Mouse (Mus musculus): ENCODE results near the gene Maz.

Maz gene

DNA sequence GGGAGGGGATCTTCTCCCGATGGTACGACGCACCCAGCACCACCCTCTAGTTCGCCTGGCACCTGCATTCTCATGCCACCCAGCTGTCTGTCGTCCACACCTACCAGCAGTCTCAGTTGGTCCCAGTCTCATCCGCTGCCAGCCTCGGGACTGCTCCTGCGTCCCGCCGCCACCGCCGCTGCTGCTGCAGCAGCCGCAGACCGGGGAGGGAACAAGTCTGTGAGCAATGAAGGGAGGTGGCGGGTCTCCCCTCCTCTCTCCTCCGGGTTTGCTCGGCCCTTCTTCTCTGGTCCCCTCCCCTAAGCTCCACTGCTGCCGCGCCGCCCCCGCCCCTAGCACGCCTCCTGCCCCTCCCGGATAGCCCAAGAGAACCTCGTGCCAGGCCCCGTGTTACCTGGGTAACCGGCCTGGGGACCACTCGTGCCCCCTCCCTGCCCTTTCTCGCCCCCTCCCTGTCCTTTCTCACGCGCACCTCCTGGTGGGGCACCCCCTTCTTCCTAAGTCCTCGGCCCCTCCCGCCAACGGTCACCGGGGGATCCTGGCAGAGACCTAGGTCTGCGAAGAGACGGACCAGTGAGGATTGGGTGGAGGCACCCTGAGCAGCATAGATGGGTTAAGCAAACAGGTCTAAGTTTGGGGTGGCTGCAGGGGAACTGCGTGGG is 5.8 kb downstream of the Maz start, which contains the start of the genes Gm42742 and Prrt2:
Gene Gm42742, minus strand, starts transcription at position 197 of the 662 bp plus-strand sequence.
Gene Prrt2, minus strand, starts transcription at position 311 of the 662 bp plus-strand sequence.
- DNase-seq (ENCODE audit: low spot score) = no peak

DNA sequence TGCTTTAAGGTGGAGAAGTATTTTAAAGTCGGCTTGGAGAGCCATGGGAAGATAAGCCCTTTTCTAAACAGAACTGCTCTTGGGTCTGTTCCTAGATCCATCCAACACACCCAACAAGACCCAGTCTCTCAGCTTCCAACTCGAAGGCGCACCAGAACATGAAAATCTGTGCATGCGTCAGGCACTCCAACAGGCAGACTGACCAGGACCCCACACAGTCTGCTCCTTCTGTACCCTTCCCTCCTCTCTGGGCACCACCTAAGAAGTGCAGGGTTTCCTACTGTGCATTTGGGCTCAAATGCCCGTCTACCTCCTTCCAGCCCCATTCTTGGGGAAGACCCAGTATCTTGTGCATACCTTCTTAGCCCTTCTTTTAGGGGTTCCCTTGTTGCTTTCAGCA is 6.3 kb downstream of the Maz start:
- DNase-seq (ENCODE audit: low spot score) = no peak

DNA sequence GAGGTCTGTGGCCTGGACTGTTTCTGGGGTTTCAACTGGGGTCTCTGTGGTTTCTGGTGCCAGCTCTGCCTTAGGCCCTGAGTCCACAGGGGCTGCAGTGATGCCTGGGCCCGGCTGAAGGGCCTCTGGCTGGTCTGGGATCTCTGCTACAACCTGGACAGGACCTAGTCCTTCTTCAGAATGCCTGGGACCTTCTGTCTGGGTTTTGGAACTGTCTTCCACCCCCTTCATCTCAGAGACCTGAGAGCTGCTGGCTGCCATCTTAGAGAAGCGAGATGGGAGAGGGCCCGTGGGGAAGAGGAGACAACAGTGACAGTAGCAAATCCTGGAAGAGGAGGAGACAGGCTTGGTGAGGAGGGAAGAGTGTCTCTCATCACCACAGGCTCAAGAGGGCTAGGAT is 6.8 kb downstream of the Maz start:
- no peak for DNase-seq (ENCODE audit: low spot score)

DNA sequence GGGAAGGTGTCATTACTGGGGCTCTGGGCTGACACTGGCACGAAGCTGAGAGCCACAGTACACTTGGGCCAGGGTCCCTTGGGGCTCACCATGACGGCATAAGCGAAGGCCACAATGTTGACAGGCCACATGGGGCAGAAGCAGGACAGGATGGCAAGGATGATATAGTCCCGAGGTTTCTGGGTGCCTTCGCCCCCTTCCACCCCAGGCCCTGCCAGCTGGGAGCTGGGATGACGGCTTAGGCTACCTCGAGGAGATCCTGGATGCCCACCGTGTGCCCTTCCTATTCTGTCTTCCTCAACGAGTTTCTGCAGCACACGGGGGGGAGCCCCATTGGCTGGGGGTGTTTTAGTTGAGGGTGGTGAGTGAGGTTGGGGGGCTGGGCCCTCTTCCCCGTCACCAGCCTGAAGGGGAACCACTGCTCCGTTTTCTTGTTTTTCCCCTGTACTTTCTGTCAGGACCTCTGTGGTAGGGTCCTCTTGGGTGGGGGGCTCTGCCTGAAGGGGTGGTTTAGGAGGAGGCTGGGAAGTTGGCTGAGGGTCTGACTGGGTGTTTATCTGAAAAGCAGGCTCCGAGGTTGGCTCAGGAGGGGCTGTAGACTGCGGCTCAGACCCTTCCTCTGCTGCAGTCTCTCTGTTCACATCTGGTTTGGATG is 7.4 kb downstream of the Maz start:
- DNase-seq (ENCODE audit: low spot score) = no peak

DNA sequence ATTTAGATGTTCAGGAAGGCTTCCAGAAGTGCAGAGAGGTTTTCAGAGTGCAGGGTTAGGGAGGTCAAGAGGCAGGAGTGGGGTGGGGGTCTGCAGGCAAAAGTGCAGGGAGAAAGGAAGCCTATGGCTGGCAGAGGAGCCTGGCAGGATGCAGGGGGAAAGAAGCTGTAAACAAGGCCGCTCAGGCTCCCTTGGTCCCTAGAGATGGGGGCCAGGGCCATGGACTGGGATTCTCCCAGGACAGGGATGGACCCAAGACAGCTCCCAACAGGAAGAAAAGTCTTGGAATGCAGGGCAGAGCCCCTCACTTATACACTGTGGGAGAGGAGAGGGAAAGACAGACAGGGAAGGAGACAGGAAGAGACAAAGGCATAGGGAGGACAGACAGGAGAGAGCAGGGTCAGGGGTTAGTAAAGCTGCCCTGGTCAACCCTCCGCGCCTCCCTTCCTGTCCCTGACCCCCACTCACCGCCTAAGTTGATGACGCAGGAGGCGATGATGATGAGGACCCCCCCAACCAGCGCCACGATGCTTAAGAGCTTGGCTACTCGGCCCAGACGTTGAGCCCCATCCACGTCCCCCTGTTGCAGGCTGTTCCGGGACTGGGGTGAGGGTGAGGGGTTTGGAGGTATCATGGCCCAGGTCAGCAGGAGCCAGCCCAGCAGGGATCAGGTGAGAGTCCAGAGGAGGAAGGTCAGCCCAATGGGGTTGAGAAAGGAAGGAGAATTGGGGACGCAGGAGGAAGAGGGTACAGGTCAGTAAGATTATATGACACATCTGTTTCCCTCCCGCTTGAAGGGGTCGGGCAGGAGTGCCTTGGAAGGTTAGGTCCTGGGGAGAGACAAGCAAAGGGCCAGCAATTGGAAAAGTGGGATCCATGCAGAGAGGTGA is 8.2 kb downstream of the Maz start:
- DNase-seq (ENCODE audit: low spot score) = no peak

DNA sequence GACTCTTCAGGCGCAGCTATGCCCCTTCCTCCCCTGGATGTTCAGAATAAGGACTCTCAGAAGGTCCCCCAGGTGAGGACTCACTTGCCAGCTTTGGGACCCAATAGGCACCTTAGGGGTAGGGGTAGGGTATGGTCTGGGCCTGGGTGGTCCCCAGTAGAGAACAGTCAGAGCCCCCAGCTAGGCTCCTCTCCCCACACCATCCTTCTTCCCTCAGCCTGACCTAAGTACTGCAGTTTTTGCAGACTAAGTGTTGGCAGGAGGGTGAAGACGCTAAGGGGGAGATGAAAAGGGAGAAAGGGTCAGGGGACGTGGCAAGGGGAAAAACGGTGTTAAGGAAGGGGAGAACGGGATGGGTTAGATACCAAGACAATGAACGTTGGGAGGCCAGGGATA is 8.9 kb downstream of the Maz start:
- no peak for DNase-seq (ENCODE audit: low spot score)

DNA sequence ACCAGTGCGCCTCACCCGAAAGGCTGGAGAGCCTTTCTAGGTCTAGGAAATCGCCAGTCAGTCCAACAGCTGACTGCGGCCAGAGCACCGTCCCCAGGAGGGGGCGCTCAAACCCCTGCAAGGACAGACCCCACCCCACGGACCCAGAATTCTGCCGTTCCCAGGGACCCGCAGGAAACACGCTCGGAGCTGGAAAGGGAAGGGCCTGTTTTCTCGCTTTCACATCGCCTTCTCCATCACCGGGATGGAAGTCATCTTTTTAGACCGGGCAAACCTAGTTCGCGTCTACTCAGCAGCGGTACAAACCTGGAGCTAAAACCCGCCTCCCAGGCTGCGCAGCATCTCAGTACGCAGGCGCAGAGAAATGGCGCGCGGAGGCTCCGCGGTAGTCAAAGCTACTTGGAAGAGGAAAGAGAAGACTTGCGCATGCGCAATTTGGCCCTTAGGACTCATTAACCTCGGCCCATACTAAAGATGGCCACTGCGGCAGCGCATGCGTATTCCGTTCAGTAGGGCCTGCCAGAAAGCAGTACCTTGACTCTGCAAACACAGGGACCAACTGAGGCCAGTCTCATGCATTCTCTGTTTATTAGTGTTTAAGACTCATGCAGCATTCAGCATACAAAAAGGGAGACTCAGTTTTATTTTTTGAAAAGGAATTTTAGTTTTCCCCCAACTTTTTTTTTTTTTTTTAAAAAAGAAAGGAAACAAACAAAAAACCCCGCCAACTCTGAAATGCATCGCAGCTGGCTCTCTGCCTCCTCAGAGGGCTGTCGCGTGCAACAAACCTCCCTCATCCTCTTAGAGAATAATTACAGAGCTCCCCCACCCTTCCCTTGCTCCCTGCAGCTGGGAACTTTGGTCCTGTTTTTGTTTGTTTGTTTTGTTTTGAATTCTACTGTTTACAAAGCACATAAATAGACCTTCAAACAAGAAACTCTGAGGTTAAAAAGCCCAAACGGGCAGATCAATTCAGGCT is 9.6 kb downstream of the Maz start, which contains the start of gene Pagr1a:
Gene Pagr1a, minus strand, starts transcription at position 382 of the 979 bp plus-strand sequence.
- DNase-seq (ENCODE audit: low spot score) = peak; percentile 95

DNA sequence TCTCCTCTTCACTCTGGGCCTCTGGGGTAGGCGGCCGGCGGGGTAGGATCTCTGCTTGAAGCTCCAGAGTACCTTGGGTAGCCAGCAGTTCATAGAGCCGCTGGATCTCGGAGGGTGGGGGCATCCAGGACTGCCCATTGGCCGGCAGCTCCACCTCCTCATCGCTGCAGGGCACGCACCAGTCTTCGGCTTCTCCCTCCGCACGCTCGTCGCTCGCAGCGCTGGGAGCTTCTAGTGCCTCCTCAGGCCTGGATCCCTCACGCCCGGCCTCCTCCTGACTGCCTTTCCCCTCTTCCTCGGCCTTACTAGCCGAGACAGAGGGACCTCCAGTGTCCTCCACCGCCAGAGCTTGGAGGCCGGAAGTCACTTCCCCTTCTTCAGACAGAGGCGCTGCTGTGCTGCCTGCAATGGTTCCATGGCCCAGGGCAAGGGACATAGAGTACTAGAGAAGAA is 10.3 kb downstream of the Maz start:
- DNase-seq (ENCODE audit: low spot score) = no peak

DNA sequence TGATC is 10.6 kb downstream of the Maz start, which contains the start of gene Pagr1b:
Gene Pagr1b, minus strand, starts transcription at position 4 of the 5 bp plus-strand sequence.
- no peak for DNase-seq (ENCODE audit: low spot score)

DNA sequence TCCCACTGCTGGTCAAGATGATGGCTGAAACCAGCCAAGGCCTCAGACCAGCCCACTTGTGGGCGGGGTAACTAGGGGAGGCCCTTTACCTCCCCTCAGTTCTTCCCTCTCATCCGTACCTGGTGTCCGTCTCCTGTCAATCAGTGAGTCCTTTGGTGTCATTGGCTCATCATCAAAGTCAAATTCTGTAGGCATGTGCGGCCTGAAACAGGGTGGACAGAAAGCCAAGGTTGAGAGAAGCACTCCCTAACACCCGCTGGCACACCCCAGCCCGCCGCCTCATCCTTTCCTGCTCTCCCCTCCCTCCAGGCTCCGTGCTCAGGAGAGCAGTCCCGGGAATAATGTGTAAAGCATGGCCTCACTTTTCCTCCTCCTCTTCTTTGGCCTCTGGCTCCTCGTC is 10.8 kb downstream of the Maz start:
- DNase-seq (ENCODE audit: low spot score) = no peak

DNA sequence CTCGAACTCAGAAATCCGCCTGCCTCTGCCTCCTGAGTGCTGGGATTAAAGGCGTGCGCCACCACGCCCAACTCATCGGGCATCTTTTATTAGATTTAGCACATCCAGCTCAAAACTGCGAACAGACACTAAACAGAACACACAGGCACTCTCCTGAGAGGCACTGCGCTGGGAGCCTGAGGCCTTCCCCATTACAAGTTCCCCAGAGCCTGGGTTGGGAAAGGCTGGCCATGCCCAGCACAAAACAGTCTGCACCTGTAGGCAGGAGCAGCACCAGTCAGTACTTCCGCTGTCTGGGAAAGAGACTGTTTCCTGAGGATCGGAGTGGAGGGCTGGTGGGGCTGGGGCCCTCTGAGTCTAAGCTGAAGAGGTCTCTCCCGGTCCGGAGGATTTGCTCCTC is 11.8 kb downstream of the Maz start:
- no peak for DNase-seq (ENCODE audit: low spot score)

DNA sequence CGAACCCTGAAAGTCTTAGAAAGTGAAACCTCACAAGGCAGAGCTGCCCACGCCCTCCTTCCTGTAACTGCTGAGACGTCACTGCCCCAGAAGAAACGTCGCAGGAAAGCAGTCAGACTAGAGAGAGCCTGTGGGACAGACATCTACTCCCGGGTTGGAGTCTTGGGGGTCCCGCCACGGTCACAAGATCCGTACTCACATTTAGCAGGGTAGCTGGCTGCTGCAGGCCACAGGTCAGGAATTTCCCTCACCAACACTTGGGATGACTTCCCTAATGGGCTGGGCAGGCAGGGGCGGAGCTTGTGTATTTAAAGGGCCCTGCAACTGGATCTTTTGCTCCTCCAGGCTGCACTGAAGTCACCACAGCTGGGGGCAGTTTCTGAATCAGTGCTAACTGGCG is 12.5 kb downstream of the Maz start, which contains the start of gene Mvp:
Gene Mvp, minus strand, starts transcription at position 302 of the 400 bp plus-strand sequence.
- DNase-seq (ENCODE audit: low spot score) = no peak

DNA sequence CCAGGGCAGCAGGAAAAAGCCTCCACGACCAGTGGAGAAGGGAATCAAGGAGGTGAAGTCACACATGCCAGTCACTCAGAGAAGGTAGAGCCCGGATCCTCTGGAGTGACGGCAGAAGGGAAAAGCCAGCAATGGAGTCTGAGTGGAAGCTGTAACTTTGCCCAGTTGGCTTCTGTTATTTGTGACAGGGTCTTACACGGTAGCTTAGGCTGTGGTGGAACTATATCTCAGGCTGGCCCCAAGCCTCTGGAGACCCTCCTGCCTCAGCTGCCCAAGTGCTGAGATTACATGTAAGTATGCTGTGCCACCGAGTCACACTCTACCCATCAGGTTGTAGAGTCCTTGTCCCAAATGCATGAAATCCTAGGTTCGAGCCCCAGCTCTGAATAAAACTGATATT is 13.5 kb downstream of the Maz start:
- DNase-seq (ENCODE audit: low spot score) = no peak

DNA sequence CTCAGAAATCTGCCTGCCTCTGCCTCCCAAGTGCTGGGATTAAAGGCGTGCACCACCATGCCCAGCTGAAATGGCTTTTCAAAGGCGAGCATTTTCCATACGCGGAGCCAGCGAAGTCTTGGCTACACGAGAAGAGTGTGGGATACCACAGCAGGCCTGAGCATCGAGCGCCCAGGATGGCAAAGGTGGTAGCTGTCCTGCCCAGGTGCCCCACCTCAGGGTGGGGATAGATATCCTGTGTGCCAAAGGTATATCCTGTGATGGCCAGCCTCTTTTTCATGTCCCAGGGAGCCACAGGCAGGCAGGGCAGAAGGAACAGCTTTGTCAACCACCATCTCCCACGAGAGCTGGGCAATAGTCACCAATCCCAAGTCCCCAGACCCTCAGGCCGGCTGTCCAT is 14.0 kb downstream of the Maz start:
- no peak for DNase-seq (ENCODE audit: low spot score)

DNA sequence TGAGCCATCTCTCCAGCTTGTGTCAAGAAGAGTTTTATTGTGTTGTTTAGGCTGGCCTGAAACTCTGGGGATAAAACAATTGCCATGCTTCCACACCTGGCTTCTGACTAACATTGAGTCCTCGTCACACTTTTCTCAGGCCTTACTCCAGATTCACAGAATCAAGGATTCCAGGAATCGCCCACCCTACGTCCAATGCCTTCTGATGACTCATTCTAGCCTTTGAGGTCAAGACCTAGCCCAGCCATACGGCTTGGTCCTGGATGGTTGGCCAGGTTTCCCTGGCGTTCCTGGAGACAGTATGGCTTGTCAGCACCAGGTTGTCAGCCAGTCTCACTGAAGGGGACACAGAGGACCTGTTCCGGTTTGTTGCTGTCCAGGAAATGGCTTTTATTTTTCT is 14.5 kb downstream of the Maz start:
- DNase-seq (ENCODE audit: low spot score) = no peak

DNA sequence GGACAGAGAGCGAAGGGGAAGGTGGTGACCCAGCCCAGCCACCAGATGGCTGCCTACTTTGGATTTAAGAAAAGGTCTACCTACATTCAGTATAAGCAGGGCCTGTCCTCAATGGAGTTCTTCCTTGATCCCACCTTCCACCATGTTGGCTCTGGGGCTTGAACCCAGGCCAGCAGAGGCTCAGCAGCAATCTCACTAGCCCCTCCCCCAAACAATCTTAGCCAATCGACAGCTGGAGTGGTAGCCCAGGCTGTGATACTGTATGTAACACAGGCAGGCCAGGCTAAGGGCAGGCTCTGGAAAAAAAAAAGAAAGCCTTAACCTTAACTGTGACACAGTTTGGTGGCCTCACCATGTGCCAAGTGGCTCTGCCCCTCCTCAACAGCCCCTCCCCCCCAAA is 15.1 kb downstream of the Maz start:
- no peak for DNase-seq (ENCODE audit: low spot score)

DNA sequence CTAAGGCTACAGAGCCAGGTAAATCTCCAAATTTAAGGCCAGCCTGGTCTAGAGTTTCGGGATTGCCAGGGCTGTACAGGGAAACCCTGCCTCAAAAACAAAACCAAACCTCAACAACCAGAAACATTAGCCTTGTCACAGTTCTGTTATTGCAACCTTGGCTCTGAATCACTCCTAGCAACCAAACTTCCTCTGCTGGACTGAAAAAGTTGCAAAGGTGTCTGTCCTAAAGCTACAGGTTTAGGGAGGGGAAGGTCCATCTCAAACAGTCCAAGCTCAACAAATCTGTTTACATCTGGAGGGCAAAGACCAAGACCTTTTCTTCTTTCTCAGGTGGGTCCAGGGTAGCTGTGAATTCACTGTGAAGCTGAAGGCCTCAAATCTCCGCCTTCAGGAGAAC is 15.8 kb downstream of the Maz start:
- DNase-seq (ENCODE audit: low spot score) = no peak

DNA sequence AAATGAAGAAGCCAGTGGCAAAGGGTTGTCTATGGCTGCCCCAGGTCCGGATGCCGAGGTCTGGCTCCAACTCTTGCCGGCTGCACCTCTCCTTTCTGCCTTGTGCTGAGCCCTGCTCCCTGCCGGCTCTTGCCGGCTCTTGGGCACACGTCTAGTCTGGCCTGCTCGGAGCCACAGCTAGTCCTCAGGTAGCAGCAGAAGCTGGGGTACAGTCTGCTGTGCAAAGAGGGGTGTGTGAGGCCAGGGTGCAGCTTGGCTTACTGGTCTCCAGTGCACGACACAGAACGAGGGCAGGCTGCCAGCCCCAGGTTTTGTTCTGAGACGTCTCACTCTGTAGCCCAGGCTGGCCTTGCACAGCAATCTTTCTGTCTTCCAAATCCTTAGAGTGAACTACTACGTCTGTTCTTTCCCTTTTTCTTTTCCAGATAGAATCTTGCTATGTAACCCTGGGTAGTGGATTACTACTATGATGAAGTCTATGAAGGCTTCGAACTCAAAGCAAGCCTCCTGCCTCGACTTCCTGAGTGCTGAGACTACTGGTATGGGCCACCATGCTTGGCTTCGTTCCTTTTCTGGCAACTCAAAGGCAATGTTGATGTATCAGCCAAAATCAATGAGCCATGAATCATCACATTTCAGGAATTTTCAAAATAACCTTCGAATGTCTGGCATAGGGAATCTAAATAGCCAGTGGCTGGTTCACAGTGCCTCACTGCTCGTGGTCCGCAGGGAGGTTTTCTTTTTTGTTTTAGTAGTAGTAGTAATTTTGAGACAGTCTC is 17.3 kb downstream of the Maz start:
- no peak for DNase-seq (ENCODE audit: low spot score)

DNA sequence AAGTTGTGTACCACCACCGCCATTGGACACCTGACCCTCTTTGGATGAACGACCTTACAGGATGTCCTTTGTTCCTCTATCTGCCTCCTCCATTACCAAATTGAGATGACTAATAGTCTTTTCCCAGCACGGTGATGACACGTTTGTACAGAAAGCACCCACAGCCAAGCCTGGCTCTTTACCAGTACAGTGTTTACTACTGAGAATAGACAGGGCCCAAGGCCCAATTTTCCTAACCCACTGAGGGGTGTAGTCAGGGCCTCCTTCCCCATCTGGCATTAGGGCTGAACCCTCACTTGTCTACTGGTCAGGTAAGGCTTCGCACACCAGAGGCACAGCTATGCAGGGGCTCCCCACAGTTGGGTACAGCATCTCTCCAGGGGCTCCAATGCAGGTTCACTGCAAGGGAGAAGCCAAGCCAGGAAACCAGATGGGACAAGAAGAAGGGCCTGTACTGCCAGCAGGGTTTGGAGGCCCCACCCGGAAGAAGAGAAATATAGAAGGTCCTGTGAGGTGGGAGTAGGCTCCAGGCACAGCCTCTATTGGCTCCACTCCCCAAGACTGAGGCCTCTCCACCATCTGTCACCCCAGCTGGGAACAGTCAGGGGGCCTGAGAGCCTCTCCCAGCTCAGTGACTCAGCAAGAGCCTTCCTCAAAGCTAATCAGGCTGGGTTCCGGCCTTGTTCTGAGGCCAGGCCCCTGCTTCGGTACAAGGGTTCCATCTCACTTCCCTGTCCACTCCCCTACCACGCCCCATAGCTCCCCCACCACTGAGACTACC is 18.4 kb downstream of the Maz start:
- DNase-seq (ENCODE audit: low spot score) = peak; percentile 74

DNA sequence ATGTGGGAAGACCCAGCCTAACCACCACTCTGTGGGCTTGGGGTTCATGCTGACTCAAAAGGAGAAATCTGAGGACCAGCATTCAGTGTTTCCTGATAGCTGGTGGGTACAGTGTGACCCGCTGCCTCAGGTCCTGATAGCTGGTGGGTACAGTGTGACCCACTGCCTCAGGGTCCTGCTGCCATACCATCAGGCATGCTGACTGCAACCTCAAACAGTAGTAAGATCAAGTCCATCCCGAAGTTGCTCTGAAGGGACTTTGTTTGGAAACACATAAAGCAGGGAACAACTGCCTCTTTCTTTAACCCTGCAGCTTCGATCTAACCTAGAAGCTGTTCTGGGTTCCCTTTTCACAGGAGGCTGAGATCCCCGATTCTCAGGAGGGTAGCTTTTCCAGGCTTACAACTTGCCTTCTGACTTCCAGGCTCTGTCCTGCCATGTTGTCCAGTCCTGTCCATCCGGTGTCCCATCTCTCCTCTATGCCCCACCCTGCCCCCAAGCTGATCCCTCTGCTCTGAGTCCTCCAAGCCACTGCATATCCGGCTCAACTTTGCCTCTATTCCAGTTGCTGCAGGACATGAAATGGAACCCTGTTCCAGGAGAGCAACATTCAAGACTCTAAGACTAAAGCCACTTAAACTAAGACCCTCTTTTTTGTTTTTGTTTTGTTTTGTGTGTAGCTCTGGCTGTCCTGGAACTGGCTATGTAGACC is 19.4 kb downstream of the Maz start:
- DNase-seq (ENCODE audit: low spot score) = no peak
